Mouse (Mus musculus) limb, embryonic 15.5 days (tissue): ENCODE results near the gene Arhgap22. TPM values are rescaled to one million over a fixed set of nuclear protein-coding genes. Genes with fewer than 3 reads are reported as not detected.

Experiments used
- ATAC-seq: fragments of 200-750 bp; cut with Nextera tagmentation; 2 replicates; pipeline ENCODE4 v1.8.0; 2017; ENCODE audit warnings: low read depth, moderate TSS enrichment; ENCODE audit not compliant: insufficient number of reproducible peaks, low FRiP score, low TSS enrichment
- H3K27ac ChIP-seq: fragments of 300-500 bp; sonication (generic); 2 replicates; pipeline ENCODE4 v1.5.1; 2015; ENCODE audit warnings: moderate library complexity, mild to moderate bottlenecking, inconsistent platforms
- H3K27me3 ChIP-seq: fragments of 300-500 bp; sonication (generic); 2 replicates; pipeline ENCODE4 v1.6.1; 2015; ENCODE audit warnings: inconsistent platforms
- H3K36me3 ChIP-seq: fragments of 300-500 bp; sonication (generic); 2 replicates; pipeline ENCODE4 v1.6.1; 2015; ENCODE audit warnings: inconsistent platforms
- H3K4me1 ChIP-seq: fragments of 300-500 bp; sonication (generic); 2 replicates; pipeline ENCODE4 v1.6.1; 2015; ENCODE audit warnings: inconsistent platforms
- H3K4me2 ChIP-seq: fragments of 300-500 bp; sonication (generic); 2 replicates; pipeline ENCODE4 v1.6.1; 2015; ENCODE audit warnings: mild to moderate bottlenecking, inconsistent platforms
- H3K4me3 ChIP-seq: fragments of 300-500 bp; sonication (generic); 2 replicates; pipeline ENCODE4 v1.5.1; 2015; ENCODE audit warnings: mild to moderate bottlenecking, inconsistent platforms
- H3K9ac ChIP-seq: fragments of 300-500 bp; sonication (generic); 2 replicates; pipeline ENCODE4 v1.6.1; 2015; ENCODE audit warnings: inconsistent platforms
- H3K9me3 ChIP-seq: fragments of 300-500 bp; sonication (generic); 2 replicates; pipeline ENCODE4 v1.6.1; 2016; ENCODE audit warnings: inconsistent platforms
- WGBS: fragments of 180-500 bp; shearing (Covaris S2); methylation state at CpG from one replicate; pipeline ENCODE4 v1.1.7; 2015; 5-methylcytosine and 5-hydroxymethylcytosine counted together
- polyA plus RNA-seq: library from polyadenylated mRNA; unstranded; fragments of >200 nt; fragmentation: Nextera tagmentation; extraction: Ambion mirVana; gene quantifications from 2 replicates; pipeline ENCODE4 v1.2.1, GENCODE M21; 2015

Gene Arhgap22
- polyA plus RNA-seq, 1 experiment from 2014 or later, result 6.7 TPM

DNA sequence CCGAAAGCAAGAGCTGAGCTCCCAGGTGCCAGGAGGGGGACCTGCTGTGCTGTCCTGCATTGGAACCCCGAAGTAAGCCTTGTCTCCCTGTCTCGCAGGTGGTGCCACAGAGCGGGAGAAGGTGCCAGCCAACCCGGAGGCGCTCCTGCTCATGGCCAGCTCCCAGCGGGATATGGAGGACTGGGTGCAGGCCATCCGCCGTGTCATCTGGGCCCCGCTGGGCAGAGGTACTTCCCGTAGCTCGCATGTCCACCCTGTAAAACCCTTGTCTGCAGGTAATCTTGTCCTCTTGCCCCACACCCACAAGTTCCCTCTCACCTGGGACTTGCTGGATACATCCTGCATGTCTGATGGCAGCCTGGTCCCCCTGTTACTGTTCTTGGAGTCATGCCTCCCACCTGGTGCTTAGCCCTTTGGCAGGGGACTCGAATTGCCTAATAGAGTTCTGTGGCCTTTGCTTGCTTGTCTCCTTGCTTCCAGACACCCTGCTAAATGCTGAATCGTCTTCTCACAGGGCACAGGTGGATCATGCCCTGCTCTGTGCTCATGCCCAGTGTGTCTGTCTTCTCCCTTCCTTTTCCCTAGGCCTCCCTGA, 129.4 kb downstream of the Arhgap22 start:
- Histone ChIP-seq H3K4me3 (no peak overlapping the region), H3K9me3 (no peaks in the 10 kb centered on the region), H3K36me3 (no peaks in the 10 kb centered on the region), H3K4me1 (0 out of 2 replicates have a peak, but pooled peaks cover 2% of the 10 kb centered on the region), H3K27me3 (no peaks in the 10 kb centered on the region), H3K4me2 (no peak overlapping the region), H3K9ac (no peak overlapping the region), H3K27ac (no peak overlapping the region)
- no peak for ATAC-seq
- WGBS, result 88% methylated on average over 14 of the region's 14 CpGs

- WGBS, result 69% methylated on average over 6 of the region's 6 CpGs
- H3K4me2 ChIP-seq, result no peak overlapping the region
- peaks cover 9% of the 10 kb centered on the region for H3K4me1 ChIP-seq
- H3K27me3 ChIP-seq, result peaks cover 31% of the 10 kb centered on the region
- no peaks in the 10 kb centered on the region for H3K36me3 ChIP-seq
- no peak overlapping the region for H3K27ac ChIP-seq
- ATAC-seq, result no peak
- no peak overlapping the region for H3K9ac ChIP-seq
- no peaks in the 10 kb centered on the region for H3K9me3 ChIP-seq
- no peak overlapping the region for H3K4me3 ChIP-seq
Observed at GRCm38 (mm10) chr14:33346546-33346945, 132.7 kb downstream of the Arhgap22 start.

DNA sequence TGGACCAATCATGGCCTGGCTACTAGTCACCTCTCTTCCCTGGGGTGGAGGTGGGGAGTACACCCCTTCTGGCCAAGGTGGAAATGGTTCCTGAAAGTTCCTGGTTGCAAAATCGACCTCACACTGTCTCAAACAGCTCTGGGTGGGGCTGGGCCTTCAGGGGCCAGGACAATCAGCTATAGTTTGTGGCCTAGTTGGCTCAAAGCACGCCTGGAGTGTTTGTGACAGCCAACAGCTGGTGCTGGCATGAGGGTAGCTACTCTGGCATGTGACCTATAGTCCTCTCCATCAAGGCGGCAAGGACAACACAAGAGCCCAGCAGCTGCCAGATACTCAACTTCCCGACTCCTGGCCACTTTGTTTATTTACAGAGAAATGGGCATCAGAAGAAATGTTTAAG, 133.9 kb downstream of the Arhgap22 start:
- Histone ChIP-seq H3K9ac (no peak overlapping the region), H3K9me3 (no peaks in the 10 kb centered on the region), H3K27me3 (peaks cover 42% of the 10 kb centered on the region), H3K36me3 (no peaks in the 10 kb centered on the region), H3K4me1 (peaks cover 15% of the 10 kb centered on the region), H3K27ac (no peak overlapping the region), H3K4me3 (no peak overlapping the region), H3K4me2 (no peak overlapping the region)
- WGBS, result 52% methylated on average over 4 of the region's 4 CpGs
- ATAC-seq, result no peak

DNA sequence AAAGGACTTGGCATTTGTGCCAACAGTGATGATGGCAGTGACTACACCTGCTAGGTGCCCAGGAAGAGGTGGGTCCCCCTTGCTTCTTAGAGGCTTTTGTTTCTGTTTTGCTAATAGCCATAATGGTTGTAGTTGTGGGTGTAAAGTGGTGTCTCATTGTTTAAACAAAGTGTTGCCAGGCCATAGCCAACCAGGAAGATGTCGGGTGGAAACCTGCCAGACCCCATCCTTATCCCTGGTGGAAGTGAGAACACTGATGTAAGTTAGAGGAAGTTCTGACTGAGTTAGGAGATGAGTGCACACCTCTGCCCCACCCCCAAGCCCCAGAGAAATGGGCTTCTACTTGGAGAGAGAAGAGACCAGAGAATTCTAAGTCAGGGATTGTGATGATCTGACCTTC, 134.3 kb downstream of the Arhgap22 start:
- ATAC-seq, result no peak
- 66% methylated on average over 1 of the region's 1 CpGs for WGBS
- no peak overlapping the region for H3K4me2 ChIP-seq

DNA sequence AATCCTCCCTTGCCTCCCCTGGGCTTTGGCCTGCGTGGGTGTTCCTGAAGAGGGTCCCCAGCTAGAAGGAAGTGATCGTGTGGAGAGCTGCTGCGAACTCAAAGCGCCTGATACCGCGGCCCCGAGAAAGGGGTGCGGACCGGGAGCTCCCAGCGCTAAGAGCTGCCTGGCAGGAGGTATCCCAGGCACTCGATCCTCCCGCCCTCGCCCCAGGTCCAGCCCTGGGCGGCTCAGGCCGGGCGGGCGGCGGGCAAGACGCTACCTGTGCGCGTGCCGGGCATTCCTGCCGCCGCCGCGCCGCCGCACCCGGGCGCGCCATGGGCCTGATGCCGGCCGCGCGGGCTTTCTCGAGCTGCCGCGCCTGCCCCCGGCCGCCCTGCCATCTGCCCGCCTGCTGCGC, 137.2 kb downstream of the Arhgap22 start:
- ATAC-seq, result no peak
- H3K27ac ChIP-seq, result no peak overlapping the region

More for the DNA sequence above, 134.3 kb downstream of the Arhgap22 start:
- Histone ChIP-seq H3K36me3 (no peaks in the 10 kb centered on the region), H3K4me1 (peaks cover 15% of the 10 kb centered on the region), H3K4me3 (no peak overlapping the region), H3K9me3 (no peaks in the 10 kb centered on the region), H3K27ac (no peak overlapping the region), H3K27me3 (peaks cover 43% of the 10 kb centered on the region), H3K9ac (no peak overlapping the region)

GRCm38 (mm10) chr14:33351984-33352722, 138.3 kb downstream of the Arhgap22 start:
- H3K9me3 ChIP-seq, result no peaks in the 10 kb centered on the region
- WGBS, result 61% methylated on average over 6 of the region's 6 CpGs
- H3K4me1 ChIP-seq, result peaks cover 20% of the 10 kb centered on the region

More for the DNA sequence above, 137.2 kb downstream of the Arhgap22 start:
- H3K27me3 ChIP-seq, result peaks cover 43% of the 10 kb centered on the region
- H3K9ac ChIP-seq, result peak overlapping the region; percentile 45
- H3K36me3 ChIP-seq, result no peaks in the 10 kb centered on the region
- H3K4me2 ChIP-seq, result peak overlapping the region; percentile 87
- WGBS, result 2% methylated on average over 41 of the region's 42 CpGs
- H3K9me3 ChIP-seq, result no peaks in the 10 kb centered on the region
- peak overlapping the region; percentile 45 for H3K4me3 ChIP-seq
- peaks cover 20% of the 10 kb centered on the region for H3K4me1 ChIP-seq

GRCm38 (mm10) chr14:33352890-33353289, 139.1 kb downstream of the Arhgap22 start:
- Histone ChIP-seq H3K4me2 (no peak overlapping the region), H3K27me3 (peaks cover 43% of the 10 kb centered on the region), H3K4me1 (peaks cover 20% of the 10 kb centered on the region)

More at GRCm38 (mm10) chr14:33351984-33352722, 138.3 kb downstream of the Arhgap22 start:
- Histone ChIP-seq H3K4me2 (peak overlapping the region; percentile 87; the same call in 1 of the 2 replicates), H3K9ac (no peak overlapping the region), H3K27me3 (peaks cover 43% of the 10 kb centered on the region), H3K36me3 (no peaks in the 10 kb centered on the region), H3K4me3 (no peak overlapping the region), H3K27ac (no peak overlapping the region)
- no peak for ATAC-seq

GRCm38 (mm10) chr14:33355276-33355675, 141.4 kb downstream of the Arhgap22 start:
- Histone ChIP-seq H3K27ac (no peak overlapping the region), H3K9ac (no peak overlapping the region), H3K36me3 (no peaks in the 10 kb centered on the region), H3K4me3 (no peak overlapping the region), H3K4me2 (no peak overlapping the region), H3K4me1 (peaks cover 20% of the 10 kb centered on the region), H3K27me3 (peaks cover 25% of the 10 kb centered on the region), H3K9me3 (no peaks in the 10 kb centered on the region)
- no peak for ATAC-seq
- WGBS, result 87% methylated on average over 5 of the region's 5 CpGs

More at GRCm38 (mm10) chr14:33352890-33353289, 139.1 kb downstream of the Arhgap22 start:
- Histone ChIP-seq H3K4me3 (no peak overlapping the region), H3K27ac (no peak overlapping the region), H3K9me3 (no peaks in the 10 kb centered on the region), H3K9ac (no peak overlapping the region), H3K36me3 (no peaks in the 10 kb centered on the region)
- no peak for ATAC-seq
- WGBS, result 75% methylated on average over 6 of the region's 6 CpGs

- no peaks in the 10 kb centered on the region for H3K9me3 ChIP-seq
- ATAC-seq, result no peak
- no peaks in the 10 kb centered on the region for H3K36me3 ChIP-seq
- H3K9ac ChIP-seq, result no peak overlapping the region
- peaks cover 9% of the 10 kb centered on the region; the same call in 1 of the 2 replicates for H3K4me1 ChIP-seq
- H3K27ac ChIP-seq, result no peak overlapping the region
- no peak overlapping the region for H3K4me3 ChIP-seq
- 59% methylated on average over 12 of the region's 12 CpGs for WGBS
- H3K27me3 ChIP-seq, result peaks cover 4% of the 10 kb centered on the region; the same call in 1 of the 2 replicates
- H3K4me2 ChIP-seq, result no peak overlapping the region
Observed at GRCm38 (mm10) chr14:33357600-33358368, 144.0 kb downstream of the Arhgap22 start.

DNA sequence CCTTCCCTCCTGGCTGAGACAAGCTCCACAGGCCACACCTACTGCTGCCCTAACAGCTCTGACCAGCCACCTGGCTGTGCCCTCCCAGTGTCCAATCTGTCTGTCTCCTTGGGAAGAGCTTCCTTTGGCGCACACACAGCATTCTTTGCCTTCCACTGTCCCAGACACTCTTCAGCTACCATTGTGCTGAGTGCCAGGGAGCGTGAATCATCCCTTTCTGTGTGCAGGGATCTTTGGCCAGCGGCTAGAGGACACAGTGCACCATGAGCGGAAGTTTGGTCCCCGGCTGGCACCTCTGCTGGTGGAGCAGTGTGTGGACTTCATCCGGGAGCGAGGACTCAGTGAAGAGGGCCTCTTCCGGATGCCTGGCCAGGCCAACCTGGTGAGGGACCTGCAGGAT, 145.1 kb downstream of the Arhgap22 start:
- no peak overlapping the region for H3K4me3 ChIP-seq

DNA sequence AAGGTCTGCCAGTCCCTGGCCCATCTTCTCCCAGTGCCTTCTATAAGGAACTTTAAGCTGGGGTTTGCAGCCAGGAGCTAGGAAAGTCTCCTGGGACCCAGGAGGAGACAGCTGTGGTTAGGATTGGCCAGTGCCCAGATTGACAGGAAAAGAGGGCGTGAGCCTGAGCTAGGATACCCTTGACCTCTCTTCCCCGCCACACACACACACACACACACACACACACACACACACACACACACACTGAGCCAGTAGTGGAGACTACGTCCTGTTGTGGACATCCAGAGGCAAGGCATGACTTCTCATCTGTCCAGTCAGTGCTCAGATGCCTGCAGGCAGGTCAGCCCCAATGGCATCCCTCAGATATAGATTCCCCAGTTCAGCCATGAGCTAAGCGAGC, 147.7 kb downstream of the Arhgap22 start:
- Histone ChIP-seq H3K4me3 (no peak overlapping the region), H3K36me3 (no peaks in the 10 kb centered on the region), H3K9ac (no peak overlapping the region), H3K9me3 (no peaks in the 10 kb centered on the region), H3K27ac (no peak overlapping the region), H3K4me2 (no peak overlapping the region), H3K4me1 (peaks cover 8% of the 10 kb centered on the region; the same call in 1 of the 2 replicates), H3K27me3 (peaks cover 4% of the 10 kb centered on the region; the same call in 1 of the 2 replicates)
- no peak for ATAC-seq
- WGBS, result 62% methylated on average over 4 of the region's 4 CpGs

More for the DNA sequence above, 145.1 kb downstream of the Arhgap22 start:
- no peak for ATAC-seq
- Histone ChIP-seq H3K9ac (no peak overlapping the region), H3K36me3 (no peaks in the 10 kb centered on the region), H3K4me1 (peaks cover 12% of the 10 kb centered on the region; the same call in 1 of the 2 replicates), H3K27me3 (peaks cover 4% of the 10 kb centered on the region; the same call in 1 of the 2 replicates), H3K27ac (no peak overlapping the region), H3K9me3 (no peaks in the 10 kb centered on the region), H3K4me2 (no peak overlapping the region)
- 90% methylated on average over 8 of the region's 8 CpGs for WGBS
